Mouse (Mus musculus) hindbrain, embryonic 14.5 days (tissue): Measurements from ENCODE around the gene Amfr. TPM values are rescaled to one million over a fixed set of nuclear protein-coding genes. Genes with fewer than 3 reads are reported as not detected.

ENCODE experiments used
- ATAC-seq: fragments of 200-750 bp; cut with Nextera tagmentation; 2 replicates; pipeline ENCODE4 v1.8.0; 2017; ENCODE audit warnings: moderate number of reproducible peaks, mild to moderate bottlenecking, moderate TSS enrichment, moderate library complexity; ENCODE audit not compliant: low FRiP score
- DNase-seq: peaks from one replicate; pipeline ENCODE4 v3.0.0-alpha.2; 2015; ENCODE audit warnings: low spot score
- H3K27ac ChIP-seq: fragments of 300-500 bp; sonication (generic); 2 replicates; pipeline ENCODE4 v1.5.1; 2014; ENCODE audit warnings: mild to moderate bottlenecking, moderate library complexity
- H3K27me3 ChIP-seq: fragments of 300-500 bp; sonication (generic); 2 replicates; pipeline ENCODE4 v1.6.1; 2014; ENCODE audit warnings: mild to moderate bottlenecking, low read length, mixed read lengths; ENCODE audit not compliant: control insufficient read depth, insufficient read depth
- H3K36me3 ChIP-seq: fragments of 300-500 bp; sonication (generic); replicated peaks from 2 replicates; pipeline ENCODE4 v1.6.1; 2014; ENCODE audit not compliant: control insufficient read depth, insufficient read depth
- H3K4me1 ChIP-seq: fragments of 300-500 bp; sonication (generic); replicated peaks from 2 replicates; pipeline ENCODE4 v1.6.1; 2014; ENCODE audit warnings: antibody characterized with exemption, low read length, mixed read lengths; ENCODE audit not compliant: control insufficient read depth, insufficient read depth
- H3K4me2 ChIP-seq: fragments of 300-500 bp; sonication (generic); replicated peaks from 2 replicates; pipeline ENCODE4 v1.6.1; 2014; ENCODE audit warnings: mild to moderate bottlenecking, moderate library complexity
- H3K4me3 ChIP-seq: fragments of 300-500 bp; sonication (generic); replicated peaks from 2 replicates; pipeline ENCODE4 v1.5.1; 2014; ENCODE audit warnings: mild to moderate bottlenecking, low read length
- H3K9ac ChIP-seq: fragments of 300-500 bp; sonication (generic); 2 replicates; pipeline ENCODE4 v1.6.1; 2014
- H3K9me3 ChIP-seq: fragments of 300-500 bp; sonication (generic); 2 replicates; pipeline ENCODE4 v1.6.1; 2016; ENCODE audit warnings: low read length; ENCODE audit not compliant: control insufficient read depth
- WGBS: fragments of 180-500 bp; shearing (Covaris S2); extraction: QIAGEN DNeasy Blood & Tissue Kit; methylation state at CpG from one replicate; pipeline ENCODE4 v1.1.7; 2014; 5-methylcytosine and 5-hydroxymethylcytosine counted together
- microRNA-seq: library from miRNA; unstranded; fragments of <30 nt; microRNA quantifications from one replicate; pipeline ENCODE4, GENCODE M21; 2016
- polyA plus RNA-seq: library from polyadenylated mRNA; unstranded; fragments of >200 nt; fragmentation: Nextera tagmentation; extraction: Ambion mirVana; gene quantifications from 2 replicates; pipeline ENCODE4 v1.2.1, GENCODE M21; 2014

Gene Amfr
- polyA plus RNA-seq, 1 experiment from 2014 or later, result 83.1 TPM

DNA sequence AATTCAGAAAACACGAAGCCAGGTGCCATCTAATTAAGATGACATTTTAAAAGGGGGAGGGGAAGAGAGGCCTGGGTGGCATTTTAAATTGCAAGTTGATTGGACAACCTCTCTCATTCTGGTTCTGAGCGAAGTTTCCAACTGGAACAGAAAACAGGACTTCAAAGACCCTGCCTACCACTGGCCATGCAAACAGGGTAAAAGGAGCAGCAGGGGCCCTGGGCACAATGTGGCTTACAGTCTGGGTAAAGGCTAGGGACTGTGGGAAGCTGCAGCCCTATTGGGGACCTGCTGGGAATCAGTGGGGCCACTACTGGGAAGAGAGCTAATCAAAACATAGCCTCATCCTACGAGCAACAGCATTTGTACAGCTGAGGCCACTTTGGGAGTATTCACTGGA is 87.1 kb downstream of the Amfr start:
- H3K36me3 ChIP-seq, result no peaks in the 10 kb centered on the region; the same call in 1 of the 2 replicates
- WGBS, result 27% methylated on average over 3 of the region's 3 CpGs
- H3K27ac ChIP-seq, result no peak overlapping the region

DNA sequence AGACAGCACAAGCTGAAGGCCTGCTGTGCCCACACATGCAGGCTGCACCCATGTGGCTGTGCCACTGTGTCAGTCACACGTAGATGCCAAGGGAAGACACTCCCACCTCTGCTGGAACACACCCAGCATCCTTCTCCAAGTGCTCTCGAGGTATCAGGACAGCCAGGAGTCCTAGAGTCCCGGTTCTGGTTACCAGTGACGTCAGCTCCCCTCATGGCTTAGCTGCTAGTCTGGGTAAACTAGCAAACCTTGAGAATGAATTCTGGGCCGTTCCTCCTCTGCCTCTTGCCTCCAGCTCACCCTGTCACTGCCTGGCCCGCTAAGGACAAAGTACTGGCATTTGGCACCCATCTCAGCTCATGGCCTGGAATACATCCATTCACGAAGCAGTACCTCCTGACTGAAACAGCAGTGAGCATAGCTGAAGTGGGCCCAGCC is 88.7 kb downstream of the Amfr start:
- DNase-seq, result no peak
- Histone ChIP-seq H3K36me3 (no peaks in the 10 kb centered on the region; the same call in 1 of the 2 replicates), H3K9ac (no peak overlapping the region), H3K9me3 (no peaks in the 10 kb centered on the region), H3K27ac (peak overlapping the region; percentile 43; the same call in 1 of the 2 replicates), H3K4me1 (peaks cover 55% of the 10 kb centered on the region), H3K4me2 (no peak overlapping the region), H3K4me3 (no peak overlapping the region), H3K27me3 (no peaks in the 10 kb centered on the region)
- no peak for ATAC-seq
- WGBS, result 71% methylated on average over 7 of the region's 7 CpGs

More for the DNA sequence above, 87.1 kb downstream of the Amfr start:
- H3K4me2 ChIP-seq, result no peak overlapping the region
- peaks cover 39% of the 10 kb centered on the region for H3K4me1 ChIP-seq
- DNase-seq, result no peak
- no peak overlapping the region for H3K9ac ChIP-seq
- H3K27me3 ChIP-seq, result no peaks in the 10 kb centered on the region
- no peaks in the 10 kb centered on the region for H3K9me3 ChIP-seq
- no peak for ATAC-seq
- no peak overlapping the region for H3K4me3 ChIP-seq

Small RNAs within 50 kb of the gene (microRNA-seq; reads per million reads assigned to microRNA genes)
- not detected for gene Gm24159

Other genes starting within 250 kb of the Amfr start
- 200 and 230 TPM in 2 replicates for gene Gnao1, start 202.9 kb downstream of the Amfr start, polyA plus RNA-seq
- gene Nudt21, start 24.2 kb upstream of the Amfr start, polyA plus RNA-seq, result 95.1 and 96.8 TPM in 2 replicates
- gene Ogfod1, start 24.4 kb upstream of the Amfr start, polyA plus RNA-seq, result 14.0 and 18.0 TPM in 2 replicates
- gene Bbs2, start 86.1 kb upstream of the Amfr start, polyA plus RNA-seq, result 19.7 and 20.6 TPM in 2 replicates
- not detected in 2 replicates for gene Mt4, start 124.4 kb upstream of the Amfr start, polyA plus RNA-seq
- 215 and 245 TPM in 2 replicates for gene Mt3, start 139.8 kb upstream of the Amfr start, polyA plus RNA-seq
- gene Mt2, start 159.8 kb upstream of the Amfr start, polyA plus RNA-seq, result 15.7 and 16.9 TPM in 2 replicates
- gene Mt1, start 166.2 kb upstream of the Amfr start, polyA plus RNA-seq, result 59.7 and 75.2 TPM in 2 replicates
- gene Nup93, start 201.7 kb upstream of the Amfr start, polyA plus RNA-seq, result 58.9 and 63.3 TPM in 2 replicates